Mouse (Mus musculus) intestine, postnatal 0 days (tissue): ENCODE results near the gene Tprn. TPM values are rescaled to one million over a fixed set of nuclear protein-coding genes. Genes with fewer than 3 reads are reported as not detected.
A peak's percentile ranks its signal among the peaks of the same experiment; 100 is the strongest.

Experiments used
- ATAC-seq: fragments of 200-750 bp; cut with Nextera tagmentation; 2 replicates; pipeline ENCODE4 v1.8.0; 2017; ENCODE audit warnings: mild to moderate bottlenecking, moderate TSS enrichment, moderate library complexity
- H3K27ac ChIP-seq: fragments of 300-500 bp; sonication (generic); 2 replicates; pipeline ENCODE4 v1.5.1; 2014; ENCODE audit warnings: mild to moderate bottlenecking, low read depth, low read length, moderate library complexity
- H3K27me3 ChIP-seq: fragments of 300-500 bp; sonication (generic); replicated peaks from 2 replicates; pipeline ENCODE4 v1.6.1; 2014; ENCODE audit warnings: low read length, mixed read lengths; ENCODE audit not compliant: control insufficient read depth, insufficient read depth
- H3K36me3 ChIP-seq: fragments of 300-500 bp; sonication (generic); 2 replicates; pipeline ENCODE4 v1.6.1; 2014; ENCODE audit warnings: mild to moderate bottlenecking, moderate library complexity; ENCODE audit not compliant: control insufficient read depth, insufficient read depth
- H3K4me1 ChIP-seq: fragments of 300-500 bp; sonication (generic); replicated peaks from 2 replicates; pipeline ENCODE4 v1.6.1; 2014; ENCODE audit warnings: antibody characterized with exemption, low read length, mixed read lengths; ENCODE audit not compliant: control insufficient read depth, insufficient read depth
- H3K4me2 ChIP-seq: fragments of 300-500 bp; sonication (generic); replicated peaks from 2 replicates; pipeline ENCODE4 v1.6.1; 2014; ENCODE audit warnings: low read depth, mild to moderate bottlenecking, moderate library complexity
- H3K4me3 ChIP-seq: fragments of 300-500 bp; sonication (generic); 2 replicates; pipeline ENCODE4 v1.5.1; 2014; ENCODE audit warnings: low read depth, low read length
- H3K9ac ChIP-seq: fragments of 300-500 bp; sonication (generic); 2 replicates; pipeline ENCODE4 v1.6.1; 2014; ENCODE audit warnings: mild to moderate bottlenecking, low read depth, low read length
- H3K9me3 ChIP-seq: fragments of 300-500 bp; sonication (generic); 2 replicates; pipeline ENCODE4 v1.6.1; 2016; ENCODE audit warnings: mixed run types; ENCODE audit not compliant: control insufficient read depth
- CTCF ChIP-seq: sonication (generic); IDR thresholded peaks from 2 replicates; pipeline ENCODE4 v1.5.1; 2016; ENCODE audit warnings: low read depth, mild to moderate bottlenecking, control low read depth, antibody characterized with exemption, moderate library complexity
- WGBS: fragments of 180-500 bp; shearing (Covaris S2); extraction: QIAGEN DNeasy Blood & Tissue Kit; methylation state at CpG from one replicate; pipeline ENCODE4 v1.1.7; 2014; 5-methylcytosine and 5-hydroxymethylcytosine counted together
- polyA plus RNA-seq: library from polyadenylated mRNA; unstranded; fragments of >200 nt; fragmentation: Nextera tagmentation; extraction: Ambion mirVana; gene quantifications from 2 replicates; pipeline ENCODE4 v1.2.1, GENCODE M21; 2015

Tprn gene
- polyA plus RNA-seq, 1 experiment from 2014 or later: 62.0 TPM

DNA sequence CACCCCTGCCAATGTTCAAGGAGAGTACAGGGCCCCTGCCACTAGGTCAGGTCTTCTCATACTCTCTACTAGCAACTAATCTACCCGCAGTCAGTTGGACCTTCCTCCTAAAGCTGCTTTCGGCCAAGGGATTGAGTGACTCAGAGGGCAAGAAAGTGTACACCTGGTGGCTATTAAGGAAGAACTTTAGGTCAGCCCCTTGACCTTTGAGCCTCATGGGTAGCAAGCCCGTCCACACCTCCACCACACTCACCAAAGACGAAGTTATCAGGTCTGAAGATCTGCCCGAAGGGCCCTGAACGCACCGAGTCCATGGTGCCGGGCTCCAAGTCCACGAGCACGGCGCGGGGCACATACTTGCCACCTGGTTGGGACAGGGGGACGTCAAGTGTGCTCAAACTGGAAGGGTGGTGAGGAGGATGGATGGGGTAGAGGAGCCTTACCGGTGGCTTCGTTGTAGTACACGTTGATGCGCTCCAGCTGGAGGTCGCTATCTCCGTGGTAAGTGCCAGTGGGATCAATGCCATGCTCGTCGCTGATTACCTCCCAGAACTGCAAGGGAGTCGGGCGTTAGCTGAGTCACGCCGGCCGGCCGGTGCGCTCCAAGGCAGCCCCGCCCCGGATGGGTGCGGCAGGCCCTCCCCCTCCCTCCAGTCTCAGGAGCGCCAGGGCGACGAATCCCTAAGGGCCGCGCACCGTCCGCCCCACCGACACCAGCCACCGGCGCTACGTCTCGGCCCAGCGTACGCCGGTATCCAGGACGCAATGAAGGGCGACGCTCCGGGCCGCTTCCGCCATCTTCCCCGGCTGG is 38.5 kb upstream of the Tprn start:
- Histone ChIP-seq H3K4me2 (peak overlapping the region; percentile 68), H3K4me3 (peak overlapping the region; percentile 87), H3K4me1 (peaks cover 6% of the 10 kb centered on the region; the same call in 1 of the 2 replicates), H3K9ac (peak overlapping the region; percentile 90), H3K27me3 (no peaks in the 10 kb centered on the region), H3K27ac (peak overlapping the region; percentile 99), H3K9me3 (no peaks in the 10 kb centered on the region), H3K36me3 (peaks cover 12% of the 10 kb centered on the region; the same call in 1 of the 2 replicates)
- TF ChIP-seq CTCF: no peak
- peak; percentile 71 for ATAC-seq
- 2% methylated on average over 38 of the region's 53 CpGs for WGBS

DNA sequence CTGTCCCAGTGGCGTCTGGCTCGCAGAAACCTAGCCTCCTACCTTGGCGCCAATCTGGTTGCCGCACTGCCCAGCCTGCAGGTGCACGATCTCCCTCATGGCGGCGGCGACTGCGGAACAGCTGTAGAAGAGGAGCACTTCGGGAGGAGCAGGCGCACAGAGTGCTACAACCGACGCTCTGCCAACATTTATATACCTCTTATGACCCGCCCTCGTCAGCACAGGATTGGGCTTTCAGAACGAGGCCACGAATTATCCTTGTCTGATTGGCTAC is 38.0 kb upstream of the Tprn start, which contains the start of gene Tubb4b:
Tubb4b (minus strand) TSS at position 211 of the 274 bp plus-strand sequence.
- Histone ChIP-seq H3K36me3 (peaks cover 12% of the 10 kb centered on the region; the same call in 1 of the 2 replicates), H3K4me1 (peaks cover 9% of the 10 kb centered on the region; the same call in 1 of the 2 replicates), H3K9me3 (no peaks in the 10 kb centered on the region), H3K27ac (peak within 1 kb of the TSS; percentile 99), H3K27me3 (no peaks in the 10 kb centered on the region), H3K9ac (peak within 1 kb of the TSS; percentile 90), H3K4me2 (peak within 1 kb of the TSS; percentile 68), H3K4me3 (peak within 1 kb of the TSS; percentile 87)
- WGBS: under 1% methylated on average over 17 of the region's 17 CpGs
- no peak for ATAC-seq
- TF ChIP-seq CTCF: peak; percentile 54

GRCm38 (mm10) chr2:25224766-25225752 is 37.4 kb upstream of the Tprn start:
- H3K9ac ChIP-seq: peak overlapping the region; percentile 51
- whole genome bisulfite sequencing: 2% methylated on average over 41 of the region's 41 CpGs
- TF ChIP-seq CTCF: 0 out of 2 replicates have a peak, but pooled peaks have one; percentile 15

DNA sequence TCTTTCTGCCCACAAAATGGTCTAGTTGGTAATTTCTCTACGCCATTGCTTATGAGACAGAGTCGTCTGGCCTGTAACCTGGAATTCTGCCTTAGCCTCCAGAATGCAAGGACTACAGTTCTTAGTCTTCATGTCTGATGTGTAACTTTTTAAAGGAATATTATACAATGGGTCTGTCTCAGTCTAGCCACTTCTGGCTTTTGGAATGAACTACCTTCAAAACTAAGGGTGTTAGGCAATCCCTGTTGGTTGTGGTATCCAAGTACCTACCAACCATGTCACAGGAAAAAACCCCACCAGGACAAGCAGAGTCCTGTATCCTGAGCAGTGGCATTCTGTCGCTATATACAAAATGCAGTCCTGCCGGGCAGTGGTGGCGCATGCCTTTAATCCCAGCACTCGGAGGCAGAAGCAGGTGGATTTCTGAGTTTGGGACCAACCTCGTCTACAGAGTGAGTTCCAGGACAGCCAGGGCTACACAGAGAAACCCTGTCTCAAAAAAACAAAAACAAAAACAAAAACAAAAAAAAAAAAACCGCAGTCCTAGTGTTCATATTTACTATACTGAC is 36.5 kb upstream of the Tprn start:
- WGBS: 69% methylated on average over 8 of the region's 8 CpGs
- Histone ChIP-seq H3K4me3 (peak overlapping the region; percentile 87; the same call in 1 of the 2 replicates), H3K4me2 (peak overlapping the region; percentile 64), H3K9me3 (no peaks in the 10 kb centered on the region), H3K36me3 (peaks cover 12% of the 10 kb centered on the region; the same call in 1 of the 2 replicates), H3K27ac (peak overlapping the region; percentile 94), H3K4me1 (peaks cover 9% of the 10 kb centered on the region; the same call in 1 of the 2 replicates), H3K27me3 (no peaks in the 10 kb centered on the region), H3K9ac (no peak overlapping the region)
- ATAC-seq: no peak
- TF ChIP-seq CTCF: no peak

More at GRCm38 (mm10) chr2:25224766-25225752, 37.4 kb upstream of the Tprn start:
- Histone ChIP-seq H3K4me2 (peak overlapping the region; percentile 64), H3K4me3 (peak overlapping the region; percentile 87), H3K27ac (peak overlapping the region; percentile 94), H3K9me3 (no peaks in the 10 kb centered on the region), H3K27me3 (no peaks in the 10 kb centered on the region), H3K36me3 (peaks cover 12% of the 10 kb centered on the region; the same call in 1 of the 2 replicates), H3K4me1 (peaks cover 9% of the 10 kb centered on the region; the same call in 1 of the 2 replicates)
- ATAC-seq: peak; percentile 87

DNA sequence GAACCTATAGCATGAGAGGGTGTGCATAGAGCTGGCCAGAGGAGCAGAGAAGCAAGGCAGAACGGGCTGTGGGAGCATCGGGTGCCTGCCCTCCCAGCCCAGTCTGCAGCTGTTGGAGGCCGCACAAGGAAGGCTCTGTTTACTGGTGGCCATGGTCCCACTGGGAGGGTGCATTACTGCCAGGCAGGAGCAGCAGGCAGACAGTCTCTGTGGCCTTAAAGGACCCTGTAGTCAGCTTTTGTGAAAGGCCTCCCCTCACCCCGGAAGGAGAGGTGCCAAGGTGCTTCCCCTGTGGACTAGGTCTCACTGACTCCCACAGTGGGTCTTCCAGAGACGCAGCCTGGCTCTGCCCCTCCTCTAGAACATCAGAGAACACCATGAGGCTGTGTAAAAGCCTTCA is 35.6 kb upstream of the Tprn start:
- 74% methylated on average over 5 of the region's 5 CpGs for WGBS
- peaks cover 5% of the 10 kb centered on the region; the same call in 1 of the 2 replicates for H3K36me3 ChIP-seq
- no peaks in the 10 kb centered on the region for H3K27me3 ChIP-seq
- no peak for TF ChIP-seq CTCF
- H3K9ac ChIP-seq: no peak overlapping the region
- H3K4me1 ChIP-seq: peaks cover 9% of the 10 kb centered on the region; the same call in 1 of the 2 replicates
- H3K9me3 ChIP-seq: no peaks in the 10 kb centered on the region
- ATAC-seq: no peak
- H3K4me2 ChIP-seq: no peak overlapping the region
- H3K4me3 ChIP-seq: no peak overlapping the region
- H3K27ac ChIP-seq: no peak overlapping the region
